ENCODE assay signal across 21 mouse cellular contexts in genomic region chr16:63118721-63119120, GRCm38 (mm10).
"Had no signal": no experiment of that assay in that cellular context is flagged by ENCODE, and none has a peak within 500 bp of the region (broad histone marks: within the 10 kb centered on the region; RNA-seq: fewer than 3 reads in every experiment).

No protein-coding gene starts in this region.

- H3K27ac ChIP-seq: kidney, postnatal 0 days; layer of hippocampus, adult 2 months; limb, embryonic 10.5 days; limb, embryonic 13.5 days; liver, embryonic 12.5 days; liver, embryonic 15.5 days; lung, embryonic 15.5 days; midbrain, embryonic 10.5 days; midbrain, embryonic 13.5 days had no signal

- ATAC-seq: liver, embryonic 12.5 days; midbrain, embryonic 13.5 days; midbrain, embryonic 16.5 days had no signal

- H3K36me3 ChIP-seq: limb, embryonic 10.5 days; limb, embryonic 13.5 days; liver, embryonic 12.5 days; liver, embryonic 15.5 days; lung, embryonic 15.5 days; midbrain, embryonic 10.5 days; midbrain, embryonic 13.5 days had no signal

- H3K4me3 ChIP-seq: layer of hippocampus, adult 2 months; limb, embryonic 10.5 days; limb, embryonic 13.5 days; liver, embryonic 12.5 days; liver, embryonic 15.5 days; lung, embryonic 15.5 days; megakaryocyte, embryonic 14.5 days; midbrain, embryonic 10.5 days; midbrain, embryonic 13.5 days; myocyte had no signal

- H3K4me1 ChIP-seq: limb, embryonic 10.5 days; limb, embryonic 13.5 days; liver, embryonic 12.5 days; liver, embryonic 15.5 days; lung, embryonic 15.5 days; megakaryocyte, embryonic 14.5 days; midbrain, embryonic 10.5 days; midbrain, embryonic 13.5 days had no signal

- DNase-seq: kidney, postnatal 25 days; layer of hippocampus, adult 9-11 months; liver; lung, adult 18-20 months; lung, postnatal 10 days; lung, postnatal 36 days; thymus, adult 2 months; thymus, postnatal 14 days; thymus, postnatal 4 days had no signal

- H3K4me2 ChIP-seq: limb, embryonic 13.5 days; liver, embryonic 12.5 days; liver, embryonic 15.5 days; lung, embryonic 15.5 days; midbrain, embryonic 13.5 days had no signal

- H3K9me3 ChIP-seq: limb, embryonic 10.5 days; limb, embryonic 13.5 days; liver, embryonic 12.5 days; liver, embryonic 15.5 days; lung, embryonic 15.5 days; midbrain, embryonic 10.5 days; midbrain, embryonic 13.5 days had no signal

- H3K9ac ChIP-seq: limb, embryonic 13.5 days; liver, embryonic 12.5 days; liver, embryonic 15.5 days; lung, embryonic 15.5 days; midbrain, embryonic 13.5 days had no signal

- H3K27me3 ChIP-seq: limb, embryonic 13.5 days; liver, embryonic 12.5 days; liver, embryonic 15.5 days; lung, embryonic 15.5 days; megakaryocyte, embryonic 14.5 days; midbrain, embryonic 13.5 days had no signal
